Mouse (Mus musculus) B cell, adult 2 months (primary cell): ENCODE data around the gene Ica1.

Experiments used
- DNase-seq, 2 experiments: peaks; one replicate each; pipeline ENCODE4 v3.0.0; 2022

Gene Ica1

GRCm38 (mm10) chr6:8741659-8742058, 36.6 kb downstream of the Ica1 start:
- DNase-seq = no peak

- no peak for DNase-seq
Measured at GRCm38 (mm10) chr6:8740092-8740491, 38.2 kb downstream of the Ica1 start.

GRCm38 (mm10) chr6:8738396-8738795, 39.9 kb downstream of the Ica1 start:
- DNase-seq = peak; percentile 16 to 29

GRCm38 (mm10) chr6:8736493-8736820, 41.8 kb downstream of the Ica1 start:
- no peak for DNase-seq

- peak; percentile 77 to 81 for DNase-seq
Measured at GRCm38 (mm10) chr6:8735657-8736492, 42.4 kb downstream of the Ica1 start.

- no peak for DNase-seq
Measured at GRCm38 (mm10) chr6:8735044-8735443, 43.2 kb downstream of the Ica1 start.

- DNase-seq = no peak
Measured at GRCm38 (mm10) chr6:8732492-8732891, 45.8 kb downstream of the Ica1 start.

- no peak for DNase-seq
Measured at GRCm38 (mm10) chr6:8731656-8732191, 46.6 kb downstream of the Ica1 start.

- no peak for DNase-seq
Measured at GRCm38 (mm10) chr6:8730433-8730832, 47.9 kb downstream of the Ica1 start.

- no peak for DNase-seq
Measured at GRCm38 (mm10) chr6:8727806-8728205, 50.5 kb downstream of the Ica1 start.

GRCm38 (mm10) chr6:8725610-8726009, 52.7 kb downstream of the Ica1 start:
- DNase-seq = no peak

- no peak for DNase-seq
Measured at GRCm38 (mm10) chr6:8719692-8720091, 58.6 kb downstream of the Ica1 start.

GRCm38 (mm10) chr6:8717967-8718366, 60.3 kb downstream of the Ica1 start:
- no peak for DNase-seq

- DNase-seq = no peak
Measured at GRCm38 (mm10) chr6:8716539-8716938, 61.7 kb downstream of the Ica1 start.

- no peak for DNase-seq
Measured at GRCm38 (mm10) chr6:8711246-8711645, 67.0 kb downstream of the Ica1 start.

GRCm38 (mm10) chr6:8694636-8695514, 83.4 kb downstream of the Ica1 start:
- peak; percentile 58 to 67 for DNase-seq

- DNase-seq = no peak
Measured at GRCm38 (mm10) chr6:8693926-8694635, 84.2 kb downstream of the Ica1 start.

GRCm38 (mm10) chr6:8693141-8693881, 85.0 kb downstream of the Ica1 start:
- DNase-seq = no peak

GRCm38 (mm10) chr6:8691199-8691975, 86.9 kb downstream of the Ica1 start:
- peak; percentile 51 to 60 for DNase-seq

- no peak for DNase-seq
Measured at GRCm38 (mm10) chr6:8690441-8690840, 87.8 kb downstream of the Ica1 start.
